Mouse (Mus musculus) midbrain, embryonic 10.5 days (tissue): ENCODE measurements at regions not wholly inside any gene's neighbourhood (a gene's known extent, or its start where the extent isn't known, plus 50 kb on each side); places are given as distances from the start of the nearest gene placed in this dataset.
A peak's percentile ranks its signal among the peaks of the same experiment; 100 is the strongest.

Source experiments
- DNase-seq: peaks from one replicate; pipeline ENCODE4 v3.0.0-alpha.2; 2017; ENCODE audit warnings: low spot score
- H3K27ac ChIP-seq: fragments of 300-500 bp; sonication (generic); replicated peaks from 2 replicates; pipeline ENCODE4 v1.5.1; 2016; ENCODE audit warnings: mild to moderate bottlenecking
- H3K27me3 ChIP-seq: fragments of 300-500 bp; sonication (generic); 2 replicates; pipeline ENCODE4 v1.6.1; 2016; ENCODE audit warnings: low read depth, mild to moderate bottlenecking; ENCODE audit not compliant: poor library complexity, severe bottlenecking
- H3K36me3 ChIP-seq: fragments of 300-500 bp; sonication (generic); 2 replicates; pipeline ENCODE4 v1.6.1; 2016; ENCODE audit warnings: mild to moderate bottlenecking, moderate library complexity
- H3K4me1 ChIP-seq: fragments of 300-500 bp; sonication (generic); 2 replicates; pipeline ENCODE4 v1.6.1; 2016
- H3K4me3 ChIP-seq: fragments of 300-500 bp; sonication (generic); 2 replicates; pipeline ENCODE4 v1.5.1; 2016; ENCODE audit warnings: mild to moderate bottlenecking, moderate library complexity
- H3K9me3 ChIP-seq: fragments of 300-500 bp; sonication (generic); replicated peaks from 2 replicates; pipeline ENCODE4 v1.6.1; 2016; ENCODE audit warnings: mild to moderate bottlenecking
- WGBS: fragments of 180-500 bp; shearing (Covaris S2); methylation state at CpG from one replicate; pipeline ENCODE4 v1.1.7; 2016; 5-methylcytosine and 5-hydroxymethylcytosine counted together

DNA sequence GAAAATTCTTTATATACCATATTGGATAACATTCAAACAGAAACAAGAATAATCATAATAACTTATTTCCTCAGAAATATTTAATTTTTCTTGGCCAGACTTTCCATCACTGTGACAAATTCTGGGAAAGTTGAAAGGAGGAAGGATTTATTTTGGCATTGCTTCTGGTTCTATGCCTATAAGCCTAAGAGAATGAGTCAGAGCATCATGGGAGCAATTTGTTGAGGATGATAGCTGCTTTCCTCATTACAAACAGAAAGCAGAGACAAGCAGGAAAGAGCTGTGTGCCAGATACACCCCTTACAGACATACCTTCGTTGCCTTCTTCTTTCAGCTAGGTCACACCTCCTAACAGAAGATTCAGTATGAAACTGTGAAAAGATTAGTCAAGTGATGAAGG is 115.3 kb downstream of the Rgs21 start:
- Histone ChIP-seq H3K36me3 (no peaks in the 10 kb centered on the region), H3K27me3 (no peaks in the 10 kb centered on the region), H3K4me1 (no peaks in the 10 kb centered on the region), H3K9me3 (no peaks in the 10 kb centered on the region), H3K27ac (no peak overlapping the region), H3K4me3 (no peak overlapping the region)
- no peak for DNase-seq
- WGBS, result 93% methylated on average over 1 of the region's 1 CpGs

DNA sequence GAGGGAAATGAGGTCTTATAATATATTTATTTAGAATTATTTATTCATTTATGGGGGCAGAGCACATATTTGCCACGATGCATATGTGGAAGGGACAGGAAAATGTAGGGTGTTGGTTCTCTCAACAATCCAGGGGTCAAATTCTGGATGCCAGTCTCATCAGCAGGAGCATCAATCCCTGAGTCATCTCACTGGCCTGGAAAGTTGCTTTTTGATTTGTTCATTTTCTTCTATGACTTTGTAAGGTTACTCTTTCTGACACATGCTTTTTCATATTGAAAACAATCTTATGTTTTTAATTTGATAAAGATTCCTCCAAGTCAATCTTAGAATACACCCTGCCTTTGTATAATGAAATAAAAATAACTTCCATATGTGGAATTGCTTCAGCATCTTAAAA is 115.7 kb downstream of the Rgs21 start:
- H3K4me1 ChIP-seq, result no peaks in the 10 kb centered on the region
- no peaks in the 10 kb centered on the region for H3K36me3 ChIP-seq
- no peak for DNase-seq
- H3K9me3 ChIP-seq, result no peaks in the 10 kb centered on the region
- H3K27ac ChIP-seq, result no peak overlapping the region
- H3K27me3 ChIP-seq, result no peaks in the 10 kb centered on the region
- H3K4me3 ChIP-seq, result no peak overlapping the region
- WGBS, result 76% methylated on average over 1 of the region's 1 CpGs

- 99% methylated on average over 2 of the region's 2 CpGs for WGBS
- no peak overlapping the region for H3K27ac ChIP-seq
Measured at GRCm38 (mm10) chr1:144436617-144437016, 130.8 kb downstream of the Rgs21 start.

GRCm38 (mm10) chr1:144432816-144433215 is 134.7 kb downstream of the Rgs21 start:
- H3K9me3 ChIP-seq, result no peaks in the 10 kb centered on the region
- 93% methylated on average over 2 of the region's 2 CpGs for WGBS
- H3K27ac ChIP-seq, result no peak overlapping the region
- DNase-seq, result no peak
- no peaks in the 10 kb centered on the region for H3K27me3 ChIP-seq
- no peak overlapping the region for H3K4me3 ChIP-seq
- H3K4me1 ChIP-seq, result no peaks in the 10 kb centered on the region
- H3K36me3 ChIP-seq, result no peaks in the 10 kb centered on the region

More at GRCm38 (mm10) chr1:144436617-144437016, 130.8 kb downstream of the Rgs21 start:
- DNase-seq, result no peak
- H3K9me3 ChIP-seq, result no peaks in the 10 kb centered on the region
- no peak overlapping the region for H3K4me3 ChIP-seq
- H3K4me1 ChIP-seq, result no peaks in the 10 kb centered on the region
- H3K36me3 ChIP-seq, result no peaks in the 10 kb centered on the region
- H3K27me3 ChIP-seq, result no peaks in the 10 kb centered on the region

GRCm38 (mm10) chr1:144431535-144432276 is 135.8 kb downstream of the Rgs21 start:
- Histone ChIP-seq H3K4me1 (no peaks in the 10 kb centered on the region), H3K36me3 (no peaks in the 10 kb centered on the region), H3K9me3 (no peaks in the 10 kb centered on the region), H3K27ac (no peak overlapping the region), H3K4me3 (no peak overlapping the region), H3K27me3 (no peaks in the 10 kb centered on the region)
- WGBS, result 85% methylated on average over 5 of the region's 5 CpGs
- DNase-seq, result no peak

GRCm38 (mm10) chr1:144421374-144421773 is 146.1 kb downstream of the Rgs21 start:
- Histone ChIP-seq H3K27ac (no peak overlapping the region), H3K9me3 (no peaks in the 10 kb centered on the region), H3K4me3 (no peak overlapping the region), H3K27me3 (no peaks in the 10 kb centered on the region), H3K4me1 (no peaks in the 10 kb centered on the region), H3K36me3 (no peaks in the 10 kb centered on the region)
- DNase-seq, result no peak
- 97% methylated on average over 2 of the region's 2 CpGs for WGBS

GRCm38 (mm10) chr1:144406387-144407383 is 157.6 kb upstream of the Rgs1 start:
- no peaks in the 10 kb centered on the region for H3K4me1 ChIP-seq
- peak; percentile 76 for DNase-seq
- no peaks in the 10 kb centered on the region for H3K9me3 ChIP-seq
- no peak overlapping the region for H3K27ac ChIP-seq
- no peak overlapping the region for H3K4me3 ChIP-seq
- 43% methylated on average over 14 of the region's 15 CpGs for WGBS
- no peaks in the 10 kb centered on the region for H3K27me3 ChIP-seq
- H3K36me3 ChIP-seq, result no peaks in the 10 kb centered on the region

- Histone ChIP-seq H3K36me3 (no peaks in the 10 kb centered on the region), H3K27me3 (no peaks in the 10 kb centered on the region), H3K27ac (no peak overlapping the region), H3K4me1 (no peaks in the 10 kb centered on the region), H3K4me3 (no peak overlapping the region), H3K9me3 (no peaks in the 10 kb centered on the region)
- no peak for DNase-seq
Measured at GRCm38 (mm10) chr1:144405724-144406123, 156.7 kb upstream of the Rgs1 start.

- Histone ChIP-seq H3K27ac (no peak overlapping the region), H3K36me3 (no peaks in the 10 kb centered on the region), H3K4me1 (no peaks in the 10 kb centered on the region), H3K9me3 (no peaks in the 10 kb centered on the region), H3K4me3 (no peak overlapping the region), H3K27me3 (no peaks in the 10 kb centered on the region)
- 80% methylated on average over 3 of the region's 3 CpGs for WGBS
- DNase-seq, result no peak
Measured at GRCm38 (mm10) chr1:144405031-144405430, 156.0 kb upstream of the Rgs1 start.

DNA sequence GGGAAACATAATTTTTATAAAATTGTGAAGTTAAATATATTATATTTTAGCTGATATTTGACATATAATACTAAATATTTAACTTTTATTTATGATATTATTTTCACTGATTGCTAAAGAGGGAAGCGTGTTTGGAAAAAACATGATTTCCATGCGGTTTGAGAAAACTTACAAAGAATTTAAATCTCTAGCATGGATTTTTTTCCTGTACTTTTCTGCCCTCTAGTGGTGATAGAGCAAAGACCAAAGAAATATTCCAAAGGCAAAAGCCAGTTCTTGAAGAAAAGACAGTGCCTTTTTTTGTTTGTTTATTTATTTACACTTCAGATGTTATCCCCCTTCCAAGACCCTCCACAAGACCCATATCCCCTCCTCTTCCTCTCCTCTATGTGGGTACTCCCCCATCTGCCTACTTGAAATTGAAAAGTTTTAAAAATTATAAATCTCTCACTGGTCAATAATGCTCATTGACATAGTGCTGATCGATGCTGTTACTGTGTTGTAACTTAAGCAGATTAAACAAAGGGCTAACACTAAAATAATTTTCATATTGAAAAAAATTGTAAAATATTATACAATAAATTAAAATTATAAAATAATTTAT is 131.1 kb upstream of the Rgs1 start:
- H3K36me3 ChIP-seq, result no peaks in the 10 kb centered on the region
- H3K4me3 ChIP-seq, result no peak overlapping the region
- 59% methylated on average over 3 of the region's 3 CpGs for WGBS
- H3K4me1 ChIP-seq, result no peaks in the 10 kb centered on the region
- no peak for DNase-seq
- no peak overlapping the region for H3K27ac ChIP-seq
- no peaks in the 10 kb centered on the region for H3K9me3 ChIP-seq
- H3K27me3 ChIP-seq, result no peaks in the 10 kb centered on the region

DNA sequence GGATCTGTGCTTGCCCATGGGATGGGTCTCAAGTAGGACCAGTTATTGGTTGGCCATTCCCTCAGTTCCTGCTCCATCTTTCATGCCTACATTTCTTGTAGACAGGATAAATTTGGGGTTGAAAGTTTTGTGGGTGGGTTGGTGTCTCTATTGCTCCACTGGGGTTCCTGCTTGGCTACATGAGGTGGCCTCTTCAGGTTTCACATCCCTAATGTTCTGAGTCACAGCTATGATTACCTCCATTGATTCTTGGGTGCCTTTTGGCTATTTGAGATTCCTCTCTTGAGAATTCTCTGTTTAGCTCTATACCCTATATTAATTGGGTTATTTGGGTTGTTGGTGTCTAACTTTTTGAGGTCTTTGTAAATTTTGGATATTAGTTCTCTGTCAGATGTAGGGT is 125.1 kb upstream of the Rgs1 start:
- Histone ChIP-seq H3K4me1 (no peaks in the 10 kb centered on the region), H3K9me3 (no peaks in the 10 kb centered on the region), H3K36me3 (no peaks in the 10 kb centered on the region), H3K27ac (no peak overlapping the region), H3K4me3 (no peak overlapping the region), H3K27me3 (no peaks in the 10 kb centered on the region)
- DNase-seq, result no peak

DNA sequence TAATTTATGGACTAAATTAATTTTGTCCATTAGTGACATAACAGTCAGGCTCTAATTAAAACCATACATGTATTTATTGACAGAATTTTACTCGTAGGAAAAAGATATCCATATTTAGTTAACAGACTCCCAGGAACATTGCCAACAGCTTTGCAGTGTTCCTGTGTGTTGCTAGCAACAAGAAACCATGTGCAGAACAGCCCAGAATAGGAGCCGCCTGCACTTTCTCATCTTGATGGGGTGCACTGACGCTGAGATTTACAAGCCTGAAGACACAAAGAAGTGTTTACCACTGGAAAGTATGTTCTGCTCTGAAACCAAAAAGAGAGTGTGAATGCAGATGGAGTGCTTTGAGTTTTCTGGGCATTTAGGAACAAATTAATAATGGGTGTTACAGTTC is 118.5 kb upstream of the Rgs1 start:
- H3K4me3 ChIP-seq, result no peak overlapping the region
- H3K36me3 ChIP-seq, result no peaks in the 10 kb centered on the region
- WGBS, result 93% methylated on average over 3 of the region's 3 CpGs
- no peak overlapping the region for H3K27ac ChIP-seq
- no peaks in the 10 kb centered on the region for H3K27me3 ChIP-seq
- H3K4me1 ChIP-seq, result no peaks in the 10 kb centered on the region
- H3K9me3 ChIP-seq, result no peaks in the 10 kb centered on the region
- no peak for DNase-seq
